Mouse (Mus musculus) bone marrow, adult 2 months (tissue): ENCODE results near the gene Dtnb.

Experiments
- CTCF ChIP-seq: fragments of 200-500 bp; IDR thresholded peaks from 2 replicates; pipeline ENCODE4 v1.5.1; 2011; ENCODE audit warnings: low read length, control low read depth; ENCODE audit not compliant: control insufficient read depth, insufficient read depth
- POLR2A ChIP-seq: fragments of 200-500 bp; IDR thresholded peaks from 2 replicates; pipeline ENCODE4 v1.6.1; 2011; ENCODE audit warnings: low read depth, mild to moderate bottlenecking, control low read depth, low read length, borderline replicate concordance; ENCODE audit not compliant: control insufficient read depth

DNA sequence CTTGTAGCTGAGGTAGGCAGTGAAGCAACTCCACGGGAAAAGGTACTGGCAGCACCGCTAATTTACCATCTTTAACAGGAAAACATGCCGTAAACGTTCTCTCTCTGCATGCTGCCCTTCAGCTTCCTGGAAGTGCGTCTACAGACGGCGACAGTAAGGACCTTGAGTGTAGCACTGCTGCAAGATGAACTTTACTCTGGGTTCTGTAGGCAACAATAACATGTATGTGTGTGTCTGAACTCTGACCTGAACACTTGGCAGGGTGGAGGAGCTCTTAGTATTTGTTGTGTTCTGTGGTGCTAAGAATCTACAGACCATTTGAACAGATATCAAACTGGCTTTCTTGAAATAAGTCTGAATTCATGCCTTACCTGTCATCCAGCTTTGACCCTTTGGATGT, 130.7 kb downstream of the Dtnb start:
- TF ChIP-seq CTCF, result no peak
- no peak for TF ChIP-seq POLR2A
